Mouse (Mus musculus): ENCODE results near the gene Samsn1. TPM values are rescaled to one million over a fixed set of nuclear protein-coding genes. Genes with fewer than 3 reads are reported as not detected.

The Samsn1 gene
- 13.2 and 16.3 TPM in 2 replicates for polyA plus RNA-seq (2015; fragmentation: Nextera tagmentation; extraction: Ambion mirVana)

- 77% methylated on average over 7 of the region's 7 CpGs for WGBS (ENCODE audit: insufficient replicate concordance)
- Histone ChIP-seq H3K9me3 (replicated peaks) (no peaks in the 10 kb centered on the region), H3K36me3 (no peaks in the 10 kb centered on the region), H3K27me3 (no peaks in the 10 kb centered on the region), H3K9ac (no peak within 1 kb of the TSS), H3K4me1 (replicated peaks) (no peaks in the 10 kb centered on the region), H3K27ac (no peak within 1 kb of the TSS), H3K4me3 (replicated peaks) (no peak within 1 kb of the TSS), H3K4me2 (no peak within 1 kb of the TSS)
- DNase-seq (no peak), ATAC-seq (ENCODE audit: low read depth) (no peak)
Measured at GRCm38 (mm10) chr16:76022181-76022580, at the start of gene Samsn1. Gene Samsn1 (minus strand): TSS chr16:76022281.

- no peaks in the 10 kb centered on the region for H3K4me1 ChIP-seq (replicated peaks)
- 72% methylated on average over 14 of the region's 14 CpGs for WGBS (ENCODE audit: insufficient replicate concordance)
- H3K9me3 ChIP-seq (replicated peaks): no peaks in the 10 kb centered on the region
- ATAC-seq (ENCODE audit: low read depth) (no peak), DNase-seq (no peak)
- no peak overlapping the region for H3K9ac ChIP-seq
- H3K27me3 ChIP-seq: no peaks in the 10 kb centered on the region
- H3K27ac ChIP-seq: no peak overlapping the region
- no peaks in the 10 kb centered on the region for H3K36me3 ChIP-seq
- no peak overlapping the region for H3K4me2 ChIP-seq
- no peak overlapping the region for H3K4me3 ChIP-seq (replicated peaks)
Measured at GRCm38 (mm10) chr16:76066082-76066635, 44.1 kb upstream of the Samsn1 start.

GRCm38 (mm10) chr16:76054976-76055375 is 32.9 kb upstream of the Samsn1 start:
- ATAC-seq (ENCODE audit: low read depth) (no peak), DNase-seq (no peak)
- no peaks in the 10 kb centered on the region for H3K36me3 ChIP-seq
- no peaks in the 10 kb centered on the region for H3K4me1 ChIP-seq (replicated peaks)
- 85% methylated on average over 7 of the region's 7 CpGs for WGBS (ENCODE audit: insufficient replicate concordance)
- H3K27me3 ChIP-seq: no peaks in the 10 kb centered on the region
- H3K4me2 ChIP-seq: no peak overlapping the region
- no peak overlapping the region for H3K9ac ChIP-seq
- H3K27ac ChIP-seq: no peak overlapping the region
- H3K4me3 ChIP-seq (replicated peaks): no peak overlapping the region
- peaks cover 6% of the 10 kb centered on the region; the same call in 1 of the 2 replicates for H3K9me3 ChIP-seq (replicated peaks)

GRCm38 (mm10) chr16:76054079-76054478 is 32.0 kb upstream of the Samsn1 start:
- WGBS (ENCODE audit: insufficient replicate concordance): 60% methylated on average over 4 of the region's 4 CpGs
- no peaks in the 10 kb centered on the region for H3K4me1 ChIP-seq (replicated peaks)
- H3K9ac ChIP-seq: no peak overlapping the region
- H3K27me3 ChIP-seq: no peaks in the 10 kb centered on the region
- DNase-seq (no peak), ATAC-seq (ENCODE audit: low read depth) (no peak)
- no peaks in the 10 kb centered on the region for H3K36me3 ChIP-seq
- H3K9me3 ChIP-seq (replicated peaks): peaks cover 6% of the 10 kb centered on the region; the same call in 1 of the 2 replicates
- H3K4me3 ChIP-seq (replicated peaks): no peak overlapping the region
- no peak overlapping the region for H3K27ac ChIP-seq
- no peak overlapping the region for H3K4me2 ChIP-seq

GRCm38 (mm10) chr16:76053537-76053936 is 31.5 kb upstream of the Samsn1 start:
- no peaks in the 10 kb centered on the region for H3K36me3 ChIP-seq
- peaks cover 6% of the 10 kb centered on the region; the same call in 1 of the 2 replicates for H3K9me3 ChIP-seq (replicated peaks)
- H3K9ac ChIP-seq: no peak overlapping the region
- no peaks in the 10 kb centered on the region for H3K4me1 ChIP-seq (replicated peaks)
- ATAC-seq (ENCODE audit: low read depth) (no peak), DNase-seq (no peak)
- WGBS (ENCODE audit: insufficient replicate concordance): 54% methylated on average over 8 of the region's 8 CpGs
- H3K4me2 ChIP-seq: no peak overlapping the region
- H3K27ac ChIP-seq: no peak overlapping the region
- no peak overlapping the region for H3K4me3 ChIP-seq (replicated peaks)
- H3K27me3 ChIP-seq: no peaks in the 10 kb centered on the region

- no peaks in the 10 kb centered on the region for H3K27me3 ChIP-seq
- H3K27ac ChIP-seq: no peak overlapping the region
- H3K9ac ChIP-seq: no peak overlapping the region
- H3K4me1 ChIP-seq (replicated peaks): no peaks in the 10 kb centered on the region
- ATAC-seq (ENCODE audit: low read depth): no peak
- H3K4me3 ChIP-seq (replicated peaks): no peak overlapping the region
- no peak overlapping the region for H3K4me2 ChIP-seq
- 70% methylated on average over 3 of the region's 3 CpGs for WGBS (ENCODE audit: insufficient replicate concordance)
- no peaks in the 10 kb centered on the region for H3K9me3 ChIP-seq (replicated peaks)
- no peak for DNase-seq
- no peaks in the 10 kb centered on the region for H3K36me3 ChIP-seq
Measured at GRCm38 (mm10) chr16:76047066-76047465, 25.0 kb upstream of the Samsn1 start.

GRCm38 (mm10) chr16:76040319-76040945 is 18.4 kb upstream of the Samsn1 start:
- WGBS (ENCODE audit: insufficient replicate concordance): 45% methylated on average over 6 of the region's 6 CpGs
- DNase-seq (no peak), ATAC-seq (ENCODE audit: low read depth) (peak; percentile 60; the same call in 1 of the 2 replicates)
- Histone ChIP-seq H3K9me3 (replicated peaks) (no peaks in the 10 kb centered on the region), H3K36me3 (no peaks in the 10 kb centered on the region), H3K27me3 (no peaks in the 10 kb centered on the region), H3K4me3 (replicated peaks) (no peak overlapping the region), H3K9ac (no peak overlapping the region), H3K4me2 (no peak overlapping the region), H3K4me1 (replicated peaks) (peaks cover 9% of the 10 kb centered on the region), H3K27ac (no peak overlapping the region)

GRCm38 (mm10) chr16:76019164-76019563 is 2.9 kb downstream of the Samsn1 start:
- no peaks in the 10 kb centered on the region for H3K27me3 ChIP-seq
- no peak overlapping the region for H3K4me2 ChIP-seq
- H3K36me3 ChIP-seq: no peaks in the 10 kb centered on the region
- no peak overlapping the region for H3K4me3 ChIP-seq (replicated peaks)
- H3K4me1 ChIP-seq (replicated peaks): no peaks in the 10 kb centered on the region
- DNase-seq (no peak), ATAC-seq (ENCODE audit: low read depth) (no peak)
- H3K9ac ChIP-seq: no peak overlapping the region
- no peak overlapping the region for H3K27ac ChIP-seq
- H3K9me3 ChIP-seq (replicated peaks): no peaks in the 10 kb centered on the region
- 27% methylated on average over 1 of the region's 1 CpGs for WGBS (ENCODE audit: insufficient replicate concordance)

- H3K4me1 ChIP-seq (replicated peaks): peaks cover 22% of the 10 kb centered on the region
- H3K27me3 ChIP-seq: no peaks in the 10 kb centered on the region
- WGBS (ENCODE audit: insufficient replicate concordance): 56% methylated on average over 9 of the region's 9 CpGs
- no peaks in the 10 kb centered on the region for H3K9me3 ChIP-seq (replicated peaks)
- H3K9ac ChIP-seq: no peak overlapping the region
- H3K4me2 ChIP-seq: no peak overlapping the region
- no peak overlapping the region for H3K27ac ChIP-seq
- no peak for DNase-seq
- no peak for ATAC-seq (ENCODE audit: low read depth)
- no peaks in the 10 kb centered on the region for H3K36me3 ChIP-seq
- no peak overlapping the region for H3K4me3 ChIP-seq (replicated peaks)
Measured at GRCm38 (mm10) chr16:76003812-76004389, 18.2 kb downstream of the Samsn1 start.

- ATAC-seq (ENCODE audit: low read depth) (peak; percentile 74), DNase-seq (peak; percentile 4)
- H3K4me2 ChIP-seq: no peak overlapping the region
- WGBS (ENCODE audit: insufficient replicate concordance): 27% methylated on average over 3 of the region's 3 CpGs
- peaks cover 22% of the 10 kb centered on the region for H3K4me1 ChIP-seq (replicated peaks)
- H3K9ac ChIP-seq: no peak overlapping the region
- H3K9me3 ChIP-seq (replicated peaks): no peaks in the 10 kb centered on the region
- H3K36me3 ChIP-seq: no peaks in the 10 kb centered on the region
- no peaks in the 10 kb centered on the region for H3K27me3 ChIP-seq
- H3K27ac ChIP-seq: no peak overlapping the region
- H3K4me3 ChIP-seq (replicated peaks): no peak overlapping the region
Measured at GRCm38 (mm10) chr16:76002870-76003572, 19.1 kb downstream of the Samsn1 start.

- Histone ChIP-seq H3K4me1 (replicated peaks) (peaks cover 22% of the 10 kb centered on the region), H3K9me3 (replicated peaks) (no peaks in the 10 kb centered on the region), H3K27ac (peak overlapping the region; percentile 65; the same call in 1 of the 2 replicates), H3K4me2 (peak overlapping the region; percentile 30), H3K36me3 (no peaks in the 10 kb centered on the region), H3K9ac (no peak overlapping the region), H3K4me3 (replicated peaks) (no peak overlapping the region), H3K27me3 (no peaks in the 10 kb centered on the region)
- ATAC-seq (ENCODE audit: low read depth) (peak; percentile 89), DNase-seq (peak; percentile 35)
- 19% methylated on average over 12 of the region's 12 CpGs for WGBS (ENCODE audit: insufficient replicate concordance)
Measured at GRCm38 (mm10) chr16:76002287-76002686, 19.8 kb downstream of the Samsn1 start.
